Mouse (Mus musculus): ENCODE results near the gene Rfx8. TPM values are rescaled to one million over a fixed set of nuclear protein-coding genes. Genes with fewer than 3 reads are reported as not detected.

Gene Rfx8
- total and polyA plus RNA-seq, 3 experiments, result not detected

DNA sequence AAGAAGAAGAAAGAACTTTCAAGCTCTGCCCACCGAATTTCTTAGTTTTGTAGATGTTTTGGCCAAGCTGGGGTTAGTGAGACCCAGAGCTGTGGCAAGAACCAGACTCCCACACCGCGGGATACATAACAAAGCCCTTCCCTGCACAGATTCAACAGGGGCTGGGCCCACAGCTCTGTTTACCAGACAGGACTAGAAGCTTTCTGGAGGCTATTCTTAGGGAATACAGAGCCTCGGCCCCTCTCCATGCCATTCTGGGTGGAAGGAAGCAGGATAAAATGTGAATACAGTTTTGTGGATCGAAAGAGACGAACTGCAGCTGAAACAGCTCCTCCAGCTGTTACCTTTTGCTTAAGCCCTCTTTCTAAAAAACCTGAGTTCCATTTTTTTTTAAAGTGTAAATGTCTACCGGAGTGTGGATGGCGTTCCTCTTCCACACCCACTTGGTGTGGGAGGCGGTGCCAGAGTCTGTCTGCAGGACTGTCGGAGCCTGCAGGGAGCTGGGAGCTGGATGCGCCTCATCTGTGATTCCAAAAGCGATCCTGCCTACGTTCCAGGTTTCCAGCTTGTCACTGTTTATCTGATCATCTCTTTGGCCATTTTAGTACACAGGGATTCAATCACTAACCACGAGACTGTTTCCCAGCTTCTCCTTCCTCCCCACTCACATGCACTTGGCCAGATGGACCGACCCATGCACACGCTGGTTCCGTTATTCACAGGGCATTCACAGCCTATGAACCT is 70.9 kb downstream of the Rfx8 start:
- H3K4me1 ChIP-seq (ENCODE audit: control insufficient read depth in 1 of 2, insufficient read depth in 2 of 2, low read length in 2 of 2), result no peaks in the 10 kb centered on the region
- no peaks in the 10 kb centered on the region for H3K9me3 ChIP-seq (replicated peaks; ENCODE audit: insufficient read depth, low read length)
- H3K79me2 ChIP-seq (ENCODE audit: control insufficient read depth, insufficient read depth, low read length, poor library complexity), result no peaks in the 10 kb centered on the region
- DNase-seq (ENCODE audit: low read depth, low spot score), result no peak
- H3K9ac ChIP-seq (ENCODE audit: control insufficient read depth, low read depth, low read length, poor library complexity, severe bottlenecking), result no peak overlapping the region
- H3K27ac ChIP-seq (ENCODE audit: control insufficient read depth, low read depth, low read length), result no peak overlapping the region
- no peaks in the 10 kb centered on the region for H3K36me3 ChIP-seq (ENCODE audit: control insufficient read depth in 1 of 2, insufficient read depth in 2 of 2, low read length in 2 of 2)
- TF ChIP-seq SMC3 (IDR thresholded peaks at IDR 0.05; ENCODE audit: low read depth, low read length) (no peak), E2F4 (IDR thresholded peaks at IDR 0.05; ENCODE audit: borderline replicate concordance, low read depth, low read length) (no peak), POLR2AphosphoS5 (IDR thresholded peaks at IDR 0.05; ENCODE audit: borderline replicate concordance, low read depth, low read length) (no peak), CHD2 (IDR thresholded peaks at IDR 0.05; ENCODE audit: low read length) (no peak), GATA1 (IDR thresholded peaks at IDR 0.05; ENCODE audit: low read depth, low read length) (no peak), RCOR1 (IDR thresholded peaks at IDR 0.05; ENCODE audit: low read depth, low read length) (no peak), MAFK (IDR thresholded peaks at IDR 0.05; ENCODE audit: borderline replicate concordance, low read depth, low read length) (no peak), ELF1 (IDR thresholded peaks at IDR 0.05; ENCODE audit: low read depth, low read length) (no peak), BHLHE40 (IDR thresholded peaks at IDR 0.05; ENCODE audit: borderline replicate concordance, low read depth, low read length) (no peak), UBTF (IDR thresholded peaks at IDR 0.05; ENCODE audit: borderline replicate concordance, insufficient read depth, low read depth, low read length) (no peak), TCF12 (IDR thresholded peaks at IDR 0.05; ENCODE audit: low read depth, low read length) (no peak), SIN3A (IDR thresholded peaks at IDR 0.05; ENCODE audit: low read length) (no peak), JUND (IDR thresholded peaks at IDR 0.05; ENCODE audit: low read depth, low read length) (no peak), MEF2A (IDR thresholded peaks at IDR 0.05; ENCODE audit: extremely low read depth, insufficient replicate concordance, low read depth, low read length, poor library complexity, severe bottlenecking) (no peak), NELFE (IDR thresholded peaks at IDR 0.05; ENCODE audit: low read depth, low read length) (no peak)
- H3K4me3 ChIP-seq (ENCODE audit: control insufficient read depth in 1 of 2, insufficient read depth in 1 of 2, low read depth in 2 of 2, low read length in 2 of 2), result no peak overlapping the region
- peaks cover 0 to 1% of the 10 kb centered on the region in 2 experiments for H3K27me3 ChIP-seq (ENCODE audit: control insufficient read depth in 1 of 2, insufficient read depth in 2 of 2, low read length in 2 of 2)

DNA sequence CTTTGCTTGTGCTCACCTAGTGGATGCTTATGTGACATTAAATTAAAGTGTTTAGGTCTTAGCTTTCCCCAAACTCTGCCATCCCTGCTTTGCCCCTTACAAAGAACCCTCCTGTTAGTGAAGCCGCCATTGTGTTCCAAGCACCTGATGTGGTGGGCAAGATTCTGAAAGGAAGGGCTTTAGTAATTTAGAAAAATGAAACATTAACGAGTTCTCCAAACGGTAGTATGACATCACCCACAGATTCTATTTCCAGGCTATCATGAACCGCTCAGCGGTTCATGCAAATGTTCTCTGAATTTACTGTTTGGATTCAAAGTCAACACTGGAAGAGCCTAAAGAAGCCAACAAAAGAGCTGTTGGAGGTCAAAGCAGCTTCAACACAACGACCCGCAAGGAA is 72.2 kb downstream of the Rfx8 start:
- TF ChIP-seq MXI1 (IDR thresholded peaks at IDR 0.05; ENCODE audit: low read depth, low read length), result no peak
- no peak for TF ChIP-seq ETS1 (IDR thresholded peaks at IDR 0.05; ENCODE audit: low read depth, low read length)
- no peak for TF ChIP-seq ZKSCAN1 (IDR thresholded peaks at IDR 0.05; ENCODE audit: low read depth, low read length)
- TF ChIP-seq GATA1 (IDR thresholded peaks at IDR 0.05; ENCODE audit: low read depth, low read length), result no peak
- TF ChIP-seq ZNF384 (IDR thresholded peaks at IDR 0.05; ENCODE audit: low read depth, low read length), result no peak
- no peak for TF ChIP-seq TBP (IDR thresholded peaks at IDR 0.05; ENCODE audit: low read depth, low read length)
- TF ChIP-seq ZC3H11A (IDR thresholded peaks at IDR 0.05; ENCODE audit: low read depth, low read length), result no peak
- TF ChIP-seq ELF1 (IDR thresholded peaks at IDR 0.05; ENCODE audit: low read depth, low read length), result no peak
- no peak for TF ChIP-seq BHLHE40 (IDR thresholded peaks at IDR 0.05; ENCODE audit: borderline replicate concordance, low read depth, low read length)
- no peak for TF ChIP-seq TCF12 (IDR thresholded peaks at IDR 0.05; ENCODE audit: low read depth, low read length)
- TF ChIP-seq MAX (IDR thresholded peaks at IDR 0.05; ENCODE audit: low read length), result no peak
- TF ChIP-seq POLR2AphosphoS5 (IDR thresholded peaks at IDR 0.05; ENCODE audit: borderline replicate concordance, low read depth, low read length), result no peak
- no peak for TF ChIP-seq MYC (IDR thresholded peaks at IDR 0.05; ENCODE audit: low read depth, low read length)
- TF ChIP-seq MYB (IDR thresholded peaks at IDR 0.05; ENCODE audit: low read depth, low read length), result no peak
- no peak for TF ChIP-seq HCFC1 (IDR thresholded peaks at IDR 0.05; ENCODE audit: low read depth, low read length)
- TF ChIP-seq CTCF (IDR thresholded peaks at IDR 0.05 in 2 of 3, conservative IDR thresholded peaks at IDR 0.05 in 1 of 3; ENCODE audit: control insufficient read depth in 1 of 3, insufficient read depth in 1 of 3, low read depth in 2 of 3, low read length in 3 of 3, poor library complexity in 1 of 3, severe bottlenecking in 1 of 3), result no peak
- no peak for TF ChIP-seq MEF2A (IDR thresholded peaks at IDR 0.05; ENCODE audit: extremely low read depth, insufficient replicate concordance, low read depth, low read length, poor library complexity, severe bottlenecking)
- no peak for TF ChIP-seq ZMIZ1 (IDR thresholded peaks at IDR 0.05; ENCODE audit: low read depth, low read length)
- TF ChIP-seq SIN3A (IDR thresholded peaks at IDR 0.05; ENCODE audit: low read length), result no peak
- Histone ChIP-seq H3K4me1 (ENCODE audit: control insufficient read depth in 1 of 2, insufficient read depth in 2 of 2, low read length in 2 of 2) (no peaks in the 10 kb centered on the region), H3K36me3 (ENCODE audit: control insufficient read depth in 1 of 2, insufficient read depth in 2 of 2, low read length in 2 of 2) (no peaks in the 10 kb centered on the region), H3K9me3 (replicated peaks; ENCODE audit: insufficient read depth, low read length) (no peaks in the 10 kb centered on the region), H3K27me3 (ENCODE audit: control insufficient read depth in 1 of 2, insufficient read depth in 2 of 2, low read length in 2 of 2) (peaks cover 0 to 1% of the 10 kb centered on the region in 2 experiments; a peak in 3 of 4 replicates), H3K4me3 (ENCODE audit: control insufficient read depth in 1 of 2, insufficient read depth in 1 of 2, low read depth in 2 of 2, low read length in 2 of 2) (no peak overlapping the region), H3K27ac (ENCODE audit: control insufficient read depth, low read depth, low read length) (no peak overlapping the region), H3K79me2 (ENCODE audit: control insufficient read depth, insufficient read depth, low read length, poor library complexity) (no peaks in the 10 kb centered on the region), H3K9ac (ENCODE audit: control insufficient read depth, low read depth, low read length, poor library complexity, severe bottlenecking) (no peak overlapping the region)
- DNase-seq (ENCODE audit: low read depth, low spot score), result no peak
